Mouse (Mus musculus) left cerebral cortex, adult 9 months (tissue): ENCODE measurements at regions not wholly inside any gene's neighbourhood (a gene's known extent, or its start where the extent isn't known, plus 50 kb on each side); places are given as distances from the start of the nearest gene placed in this dataset.

Experiments
- DNase-seq, 2 experiments: peaks; one replicate each; pipeline ENCODE4 v3.0.0; 2022; ENCODE audit warnings: low spot score in 2 of 2

- DNase-seq: no peak
These were observed 233.2 kb downstream of the Plpp3 start for GRCm38 (mm10) chr4:105390378-105390777.

GRCm38 (mm10) chr4:105394366-105394765 is 237.2 kb downstream of the Plpp3 start:
- DNase-seq: no peak

- DNase-seq: no peak
These were observed 240.3 kb downstream of the Plpp3 start for GRCm38 (mm10) chr4:105397451-105397850.

GRCm38 (mm10) chr4:105402021-105402420 is 244.9 kb downstream of the Plpp3 start:
- no peak for DNase-seq

DNA sequence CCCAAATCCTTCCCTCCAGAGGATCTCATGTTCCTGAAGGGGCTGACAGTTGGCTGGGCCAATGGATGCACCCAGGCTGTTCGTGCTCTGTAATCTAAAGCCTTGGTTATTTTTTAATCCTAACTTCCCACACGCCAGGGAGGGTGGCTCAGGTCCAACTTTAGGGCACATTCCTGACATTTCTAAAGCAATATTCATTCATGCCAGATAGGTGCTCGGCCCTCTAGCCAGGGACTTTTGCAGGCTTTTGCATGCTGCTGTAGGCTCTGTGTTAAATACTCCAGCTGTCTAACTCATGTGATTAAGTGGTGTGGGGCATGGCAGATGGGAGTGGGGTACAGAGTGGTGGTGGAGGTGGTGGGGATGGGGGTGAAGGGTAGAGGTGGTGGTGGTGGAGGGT is 246.0 kb downstream of the Plpp3 start:
- DNase-seq: no peak

DNA sequence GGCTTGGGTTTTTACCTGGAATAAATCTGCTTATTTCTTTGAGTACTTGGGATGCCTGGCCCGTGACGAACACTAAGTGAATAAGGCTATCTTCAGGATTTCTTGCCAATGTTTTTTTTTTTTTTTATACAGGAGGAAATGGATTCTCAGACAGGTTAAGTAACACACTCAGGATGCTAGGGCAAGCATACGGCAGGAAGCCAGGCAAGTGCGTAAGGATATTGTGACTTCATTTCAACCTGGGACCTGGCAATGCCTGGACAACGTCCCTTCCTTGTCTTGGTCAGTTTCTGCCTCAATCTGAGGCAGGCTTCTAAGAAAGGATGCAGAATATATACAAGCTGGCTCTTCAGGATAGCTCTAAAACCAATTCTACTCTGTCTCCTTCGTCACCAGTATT is 246.5 kb downstream of the Plpp3 start:
- DNase-seq: no peak

- no peak for DNase-seq
These were observed 248.6 kb downstream of the Plpp3 start for GRCm38 (mm10) chr4:105405728-105406127.

GRCm38 (mm10) chr4:105406786-105407464 is 249.8 kb downstream of the Plpp3 start:
- DNase-seq: no peak

- DNase-seq: no peak
These were observed 251.7 kb downstream of the Plpp3 start for GRCm38 (mm10) chr4:105408896-105409295.

- DNase-seq: no peak
These were observed 260.0 kb downstream of the Plpp3 start for GRCm38 (mm10) chr4:105417166-105417565.

- DNase-seq: no peak
These were observed 265.3 kb downstream of the Plpp3 start for GRCm38 (mm10) chr4:105422466-105422865.

DNA sequence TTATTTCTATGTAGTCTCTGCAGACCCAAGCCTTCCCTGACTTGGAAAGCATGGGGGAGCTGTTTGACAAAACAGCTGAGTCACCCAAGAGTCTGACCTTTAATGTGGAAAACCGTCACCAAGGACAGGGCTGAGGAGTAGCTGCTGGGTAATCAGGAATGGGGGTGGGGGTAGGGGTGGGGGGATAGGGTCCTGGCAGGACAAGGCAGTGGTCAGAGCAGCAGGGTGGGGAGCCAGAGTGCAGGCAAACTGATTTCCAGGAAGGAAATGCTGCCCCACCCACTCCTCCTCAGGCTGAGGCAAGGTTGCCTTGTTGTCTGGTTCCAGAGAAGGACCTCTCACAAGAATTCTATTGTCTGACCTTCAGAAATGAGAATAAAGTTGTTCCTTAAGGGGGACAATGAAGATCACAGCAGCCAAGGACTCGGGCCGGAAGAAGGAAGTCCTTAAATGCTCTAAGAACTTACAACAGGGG is 266.6 kb downstream of the Plpp3 start:
- DNase-seq: no peak

DNA sequence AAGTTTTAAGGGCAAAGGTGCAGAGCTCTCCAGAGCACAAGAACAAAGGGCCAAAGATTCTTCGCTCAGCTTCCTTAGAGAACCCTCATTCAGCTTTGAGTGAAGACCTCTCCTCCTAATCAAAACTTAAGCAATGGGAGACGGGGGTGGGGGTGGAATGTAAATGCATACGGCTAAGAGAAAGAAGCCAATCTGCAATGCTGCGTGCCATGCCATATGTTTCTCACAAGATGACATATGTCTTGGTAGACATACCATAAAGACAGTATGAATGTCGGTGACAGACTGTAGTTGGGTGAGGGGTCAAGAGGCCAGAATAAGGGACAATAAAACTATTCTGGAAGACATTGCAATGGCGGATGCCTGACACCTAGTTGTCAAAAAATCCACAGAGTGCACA is 267.9 kb downstream of the Plpp3 start:
- DNase-seq: no peak

GRCm38 (mm10) chr4:105427581-105427980 is 270.4 kb downstream of the Plpp3 start:
- no peak for DNase-seq

DNA sequence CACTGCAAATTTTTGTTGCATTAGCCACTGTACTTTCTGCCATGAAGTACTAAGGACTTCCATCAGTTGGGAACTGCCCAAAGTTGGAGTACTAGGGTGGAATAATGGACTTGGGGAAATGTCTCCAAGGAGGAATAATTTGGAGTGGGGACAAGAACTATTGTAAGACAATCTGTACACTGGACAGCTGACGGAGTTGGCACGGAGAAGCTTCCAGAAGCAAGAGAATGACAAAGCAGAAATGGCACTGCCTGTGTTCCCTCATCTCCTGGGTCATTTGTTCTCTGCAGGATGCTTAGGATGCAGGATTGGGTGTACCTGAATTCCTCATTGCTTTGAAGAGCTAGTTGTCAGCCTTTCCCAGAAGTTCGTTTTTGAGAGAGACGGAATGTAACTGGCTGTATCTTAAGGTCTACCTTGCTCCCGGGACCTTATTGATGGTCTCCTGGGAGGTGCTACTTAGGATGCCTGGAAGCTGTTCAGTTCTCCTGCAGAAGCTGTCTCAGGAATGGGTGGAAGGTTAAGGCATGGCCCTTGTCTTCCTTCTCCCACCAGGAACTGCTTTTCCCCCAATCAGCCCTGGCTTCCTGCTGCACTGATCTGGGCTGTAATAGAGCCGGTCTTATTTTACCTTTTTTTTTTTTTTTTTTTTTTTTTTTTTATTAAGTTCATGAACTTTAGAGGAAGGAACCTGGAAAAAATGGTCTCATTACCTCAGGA is 272.4 kb downstream of the Plpp3 start:
- DNase-seq: no peak

- no peak for DNase-seq
These were observed 275.3 kb downstream of the Plpp3 start for GRCm38 (mm10) chr4:105432461-105432860.

- DNase-seq: no peak
These were observed 280.0 kb downstream of the Plpp3 start for GRCm38 (mm10) chr4:105437141-105437540.

DNA sequence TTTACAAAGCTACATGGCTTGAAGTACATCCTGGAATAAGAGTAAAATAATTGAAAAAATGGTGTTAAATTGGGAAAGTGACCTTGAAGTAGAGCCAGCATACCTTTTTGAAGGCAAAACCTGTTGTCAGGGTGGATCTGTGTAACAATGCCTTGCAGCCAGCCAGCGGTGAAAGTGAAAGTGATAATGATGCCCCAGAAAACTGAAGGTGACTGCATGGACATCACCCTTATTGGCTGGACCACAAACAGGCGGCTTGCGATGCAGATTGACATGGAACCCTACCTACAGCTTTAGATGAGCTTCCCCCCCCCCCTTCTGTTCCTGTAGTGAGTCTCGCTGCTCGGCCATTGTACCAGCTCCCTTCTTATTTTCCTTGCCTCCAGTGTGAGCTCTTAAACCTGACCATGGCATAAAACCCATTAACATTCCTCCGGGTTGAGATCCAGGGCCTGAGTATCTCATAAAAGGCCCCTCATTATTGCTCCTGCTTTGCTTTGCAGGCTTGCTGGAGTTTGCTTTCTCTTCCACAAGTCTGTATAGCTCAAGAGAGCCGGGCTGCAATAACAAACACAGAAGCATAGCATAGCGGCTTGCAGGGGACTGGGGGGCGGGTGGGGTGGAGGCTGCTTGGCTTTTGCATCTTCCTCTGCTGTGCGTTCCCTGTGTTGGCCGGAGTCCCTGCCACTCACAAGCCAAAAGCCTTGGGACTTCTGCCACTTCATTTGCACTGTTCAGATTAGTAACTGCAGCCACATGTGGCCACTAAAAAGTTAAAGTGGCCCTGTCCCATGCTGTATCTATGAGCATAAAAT is 292.1 kb downstream of the Plpp3 start:
- no peak for DNase-seq

- no peak for DNase-seq
These were observed 293.7 kb downstream of the Plpp3 start for GRCm38 (mm10) chr4:105450881-105451280.

- DNase-seq: no peak
These were observed 294.7 kb downstream of the Plpp3 start for GRCm38 (mm10) chr4:105451871-105452270.

DNA sequence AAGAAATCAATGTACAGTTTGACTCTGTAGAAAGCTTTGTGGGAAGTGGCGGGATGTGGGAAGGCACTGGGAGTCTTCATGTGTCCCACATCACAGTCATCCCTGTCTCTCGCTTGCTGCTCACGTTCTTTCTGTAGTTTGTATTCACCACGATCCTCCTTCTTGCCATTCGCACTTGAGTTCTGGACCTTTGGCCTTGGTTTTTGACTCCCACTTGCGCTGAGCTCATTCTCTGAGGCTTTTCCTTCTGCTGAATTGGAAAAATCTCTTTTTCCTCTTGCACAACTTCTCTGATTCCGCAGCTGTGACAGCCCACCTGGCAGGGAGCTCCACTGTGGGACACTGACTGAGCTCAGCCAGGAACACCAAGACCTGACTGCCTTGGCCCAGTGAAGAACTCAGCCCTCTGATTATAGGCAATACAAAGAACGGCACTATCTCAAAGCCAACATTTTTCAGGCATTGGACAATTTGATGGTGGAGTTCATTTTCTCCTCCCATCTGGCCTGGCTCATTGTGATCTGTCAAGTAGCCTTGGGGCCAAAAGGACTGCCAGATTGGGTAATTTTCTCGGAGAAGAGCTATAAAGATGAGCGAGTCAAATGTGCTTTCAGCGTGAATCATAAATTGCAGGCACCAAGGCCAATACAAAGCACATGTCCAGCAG is 299.9 kb downstream of the Plpp3 start:
- no peak for DNase-seq
